Mouse (Mus musculus) G1E-ER4 (cell line): ENCODE results near the gene Lipk. TPM values are rescaled to one million over a fixed set of nuclear protein-coding genes. Genes with fewer than 3 reads are reported as not detected.

ENCODE experiments used
- GATA1 ChIP-seq: IDR thresholded peaks from one replicate; pipeline ENCODE4 v1.8.0; 2012; ENCODE audit warnings: low read length, inconsistent platforms
- polyA plus RNA-seq: library from polyadenylated mRNA; stranded (reverse); fragments of >175 nt; gene quantifications from 2 replicates; pipeline ENCODE4 v1.2.3, GENCODE M21; 2012

Gene Lipk
- polyA plus RNA-seq = not detected in 2 replicates

DNA sequence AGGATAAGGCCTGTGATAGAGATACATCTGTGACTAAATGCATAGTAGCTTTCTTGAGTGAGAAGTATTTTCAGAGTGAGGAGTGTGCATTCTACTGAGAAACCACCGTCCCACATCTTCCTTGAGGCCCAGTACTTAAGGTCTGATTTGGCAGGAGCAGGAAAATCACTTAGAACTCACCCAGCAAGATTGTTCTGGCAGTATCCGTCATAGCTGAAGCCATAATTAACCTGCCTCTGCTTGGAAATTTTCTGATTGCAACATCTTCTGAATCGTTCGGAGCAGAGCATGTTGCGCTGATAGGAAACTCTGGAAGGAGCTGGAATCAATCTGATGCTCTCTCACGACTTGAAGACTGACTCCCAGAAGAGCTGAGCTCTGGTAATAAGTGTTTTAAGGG, at the start of gene Lipk:
Gene Lipk, plus strand, starts transcription at position 289 of the 400 bp plus-strand sequence.
- no peak for TF ChIP-seq GATA1

DNA sequence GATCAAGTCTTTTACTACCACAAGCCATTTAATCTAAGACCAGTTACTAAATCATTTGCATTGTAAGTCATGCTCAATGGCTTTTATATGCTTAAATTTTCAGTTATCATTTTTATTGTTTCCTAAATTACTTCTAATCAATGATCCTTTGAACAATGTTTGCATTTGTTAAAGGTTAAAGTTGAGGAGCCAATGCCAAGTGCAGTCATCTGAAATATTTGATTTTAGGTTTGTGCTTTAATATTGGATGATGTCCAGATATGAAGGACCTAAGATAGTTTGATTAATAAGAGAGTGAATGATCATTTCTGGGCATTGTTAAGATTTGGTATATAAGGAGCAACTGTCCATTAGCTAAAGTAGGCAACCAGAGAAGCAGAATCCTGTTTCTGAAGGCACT, 47.2 kb upstream of the Lipk start, which contains the start of gene Lipf:
Gene Lipf, plus strand, starts transcription at position 301 of the 400 bp plus-strand sequence.
- TF ChIP-seq GATA1 = no peak

DNA sequence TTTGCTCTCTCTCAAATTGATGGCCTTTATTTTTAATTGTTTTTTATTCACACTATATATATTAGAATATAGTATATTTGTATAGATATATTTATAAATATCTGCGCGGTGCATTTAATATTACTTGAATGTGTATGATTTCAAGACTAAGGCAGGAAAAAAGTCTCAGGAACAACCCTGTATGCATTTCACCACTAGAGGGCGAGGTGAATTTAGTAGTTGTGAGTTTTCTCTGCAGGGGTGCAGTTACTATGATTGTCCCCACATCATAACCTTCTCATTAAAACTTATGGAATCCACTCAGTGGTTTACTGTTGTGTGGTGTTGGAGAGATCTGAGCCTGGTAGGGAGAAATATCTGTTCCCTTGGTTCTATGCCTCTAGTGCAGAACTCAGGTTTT, 29.1 kb upstream of the Lipk start:
- TF ChIP-seq GATA1 = no peak

GRCm38 (mm10) chr19:33983043-33983442, 25.0 kb upstream of the Lipk start:
- no peak for TF ChIP-seq GATA1

GRCm38 (mm10) chr19:34021440-34022172, 13.5 kb downstream of the Lipk start:
- no peak for TF ChIP-seq GATA1

DNA sequence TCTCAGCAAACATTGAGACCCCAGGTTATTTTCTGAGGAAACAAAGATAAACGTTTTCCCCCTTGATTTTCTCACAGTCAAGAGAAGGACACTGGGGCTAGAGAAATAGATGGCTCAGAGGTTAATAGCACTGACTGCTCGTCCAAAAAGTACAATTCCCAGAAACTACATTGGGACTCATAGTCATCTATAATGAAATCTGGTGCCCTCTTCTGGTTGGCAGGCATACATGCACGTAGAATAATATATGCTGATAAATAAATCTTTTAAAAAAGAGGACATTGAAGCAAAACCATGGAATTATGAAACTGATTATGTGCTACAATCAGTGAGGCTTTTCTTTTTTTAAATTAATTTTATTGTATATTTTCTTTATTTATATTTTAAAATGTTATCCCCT, 14.7 kb downstream of the Lipk start:
- TF ChIP-seq GATA1 = no peak

DNA sequence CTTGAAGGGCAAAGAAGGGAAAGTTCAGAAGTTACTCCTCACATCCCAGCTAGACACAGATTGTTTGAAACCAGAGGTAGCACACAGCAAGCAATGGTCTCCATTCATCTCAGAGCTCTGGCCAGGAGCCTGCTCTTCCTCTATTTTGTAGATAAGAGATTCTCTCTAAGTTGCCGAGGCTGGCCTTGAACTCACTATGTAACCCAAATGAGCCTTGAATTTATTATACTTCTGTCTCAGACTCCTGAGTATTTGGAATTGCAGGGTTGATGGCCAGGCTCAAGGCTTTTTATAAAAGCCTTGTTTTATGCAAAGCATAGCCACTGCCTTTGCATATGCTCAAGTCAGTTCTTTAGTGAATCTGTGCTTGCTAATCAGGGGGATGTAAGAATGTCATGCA, 31.6 kb downstream of the Lipk start:
- TF ChIP-seq GATA1 = no peak

DNA sequence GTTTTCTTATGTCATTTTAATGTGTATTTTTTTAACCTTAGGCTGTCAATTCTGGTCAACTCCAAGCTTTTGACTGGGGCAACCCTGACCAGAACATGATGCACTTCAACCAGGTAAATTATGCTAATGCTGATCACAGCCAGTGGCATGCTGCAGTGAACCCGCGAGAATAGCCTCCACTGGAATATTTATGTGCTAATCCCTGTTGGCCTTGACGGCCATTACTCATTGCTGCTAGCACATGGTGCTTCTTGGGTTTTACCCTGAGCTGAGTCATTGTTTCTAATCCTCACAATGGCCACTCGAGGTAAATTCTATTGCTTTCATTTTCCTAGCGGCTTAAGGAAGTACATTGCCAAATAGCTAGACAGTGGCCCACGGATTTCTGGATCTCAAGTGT, 34.9 kb downstream of the Lipk start:
- TF ChIP-seq GATA1 = no peak

GRCm38 (mm10) chr19:34049371-34050039, 41.4 kb downstream of the Lipk start:
- TF ChIP-seq GATA1 = no peak

DNA sequence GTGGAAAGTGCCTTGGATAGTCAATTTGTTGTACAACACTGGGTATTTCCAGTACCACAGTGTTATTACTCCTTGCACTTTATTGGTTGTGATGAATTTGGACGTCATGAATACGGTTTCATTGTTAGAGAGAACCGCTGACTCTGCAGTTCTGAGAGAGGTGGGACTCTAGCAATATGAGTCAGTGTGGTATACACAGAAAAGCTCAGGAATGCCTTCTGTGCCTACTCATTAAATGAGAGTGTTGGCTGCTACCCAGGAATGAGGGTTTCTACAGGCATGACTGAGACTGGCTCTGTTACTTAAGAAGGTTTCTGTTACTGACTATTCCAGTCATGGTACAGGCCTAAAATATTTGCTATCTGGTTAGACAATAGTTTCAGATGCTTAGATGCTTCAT, 43.4 kb downstream of the Lipk start:
- TF ChIP-seq GATA1 = no peak

DNA sequence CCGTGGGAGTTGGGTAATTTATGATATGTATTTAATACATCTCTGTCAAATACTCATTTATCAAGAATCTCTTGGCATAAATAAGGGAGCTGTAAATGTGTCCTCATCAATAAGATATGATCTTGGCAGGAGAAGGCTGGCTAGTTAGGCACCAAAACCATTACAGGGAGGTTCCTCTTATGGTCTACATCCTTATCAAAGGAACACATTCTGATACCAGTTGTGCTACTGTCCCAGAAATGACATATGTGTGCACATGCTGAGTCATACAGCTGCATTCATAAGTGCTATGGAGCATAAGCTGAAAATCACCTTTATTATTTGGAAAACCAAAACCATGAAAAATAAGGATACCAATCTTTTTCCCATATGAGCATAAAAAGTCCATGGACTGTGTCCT, 55.5 kb downstream of the Lipk start:
- TF ChIP-seq GATA1 = no peak

DNA sequence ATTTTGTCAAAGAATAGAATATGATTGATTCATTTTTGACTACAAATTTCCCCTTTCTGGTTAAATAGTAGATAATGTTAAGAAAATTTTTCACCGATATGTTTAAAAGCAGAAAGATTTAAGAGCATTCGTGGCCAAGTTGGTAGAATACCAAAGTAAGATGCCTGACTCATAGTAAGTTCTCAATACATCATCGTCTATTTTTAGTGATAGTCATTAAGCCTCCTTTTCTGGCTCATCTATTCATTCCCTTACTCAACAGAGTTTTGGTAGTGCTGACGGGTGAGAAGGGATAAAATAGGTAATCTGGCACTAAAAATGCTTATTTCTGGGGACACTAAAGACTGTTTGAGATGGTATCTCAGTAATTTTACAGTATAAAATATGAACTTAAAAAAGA, 56.0 kb downstream of the Lipk start:
- no peak for TF ChIP-seq GATA1

- no peak for TF ChIP-seq GATA1
Measured at GRCm38 (mm10) chr19:34066779-34067472, 58.8 kb downstream of the Lipk start, which contains the start of gene Lipn. Gene Lipn (plus strand): TSS chr19:34067358.

DNA sequence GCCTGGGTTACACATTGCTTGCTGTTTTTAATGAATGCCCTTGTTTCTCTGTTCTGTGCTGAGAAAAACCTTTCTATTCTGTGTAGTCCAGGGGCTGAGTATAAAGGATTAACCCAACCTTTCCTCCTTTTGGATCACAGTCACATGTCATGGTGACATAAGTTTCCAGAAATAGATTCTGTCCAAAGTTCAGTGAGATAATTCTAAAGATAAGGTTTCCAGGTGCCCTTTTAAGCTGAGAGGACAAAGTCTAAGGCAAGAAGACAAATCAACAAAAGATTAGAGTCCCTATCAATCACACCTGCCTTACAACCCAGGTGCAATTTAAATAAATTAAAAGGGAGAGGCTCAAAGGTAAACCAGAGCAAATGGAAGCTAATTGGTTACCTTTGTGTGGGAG, 66.1 kb downstream of the Lipk start:
- TF ChIP-seq GATA1 = no peak

GRCm38 (mm10) chr19:34078130-34078529, 70.0 kb downstream of the Lipk start:
- TF ChIP-seq GATA1 = no peak

- TF ChIP-seq GATA1 = no peak
Measured at GRCm38 (mm10) chr19:34089011-34089680, 81.1 kb downstream of the Lipk start.
